ENCODE assay signal across 8 mouse cellular contexts in the genomic region with DNA sequence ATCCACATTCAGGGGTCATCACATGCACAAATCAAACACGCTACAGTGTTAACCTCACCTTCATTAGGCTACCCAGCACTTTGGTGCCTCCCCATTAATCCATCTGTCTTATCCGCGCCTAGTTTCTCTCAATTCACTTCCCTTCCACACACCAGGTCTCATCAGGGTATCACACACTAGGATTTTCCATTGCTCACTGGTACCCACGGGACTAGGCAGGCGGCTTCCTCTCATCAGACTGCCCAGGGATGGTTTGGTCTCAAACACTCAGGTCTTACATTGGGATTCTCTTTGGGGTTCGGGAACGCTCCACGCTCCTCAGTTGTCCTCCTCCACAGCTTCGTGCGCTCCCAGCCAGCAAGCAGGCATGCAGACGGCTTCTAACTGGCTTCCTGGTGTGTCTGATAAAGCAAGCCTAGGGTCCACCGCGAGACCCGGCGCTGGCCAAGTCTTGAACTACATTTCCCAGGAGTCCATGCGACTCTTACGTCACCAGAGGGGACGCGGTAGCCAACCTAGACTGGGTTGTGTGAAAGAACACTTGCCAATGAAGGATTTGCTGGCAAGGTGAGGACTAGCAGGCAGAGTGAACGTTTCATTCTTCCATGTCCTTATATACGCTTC. TPM values are rescaled to one million over a fixed set of nuclear protein-coding genes. Genes with fewer than 3 reads are reported as not detected.
DNase-seq lines count a peak whose midpoint lies in the region; ATAC-seq lines count a peak whose summit lies in the region.

A gene (minus strand): TSS at position 451 of the 624 bp plus-strand sequence.

- DNase-seq in adrenal gland, adult (ENCODE audit: inconsistent age in 2 of 2, low spot score in 1 of 2) = peak; percentile 79 to 95
- peak; percentile 97 for DNase-seq in embryo, embryonic 10.5 days (ENCODE audit: low spot score)
- peak; percentile 70 for DNase-seq in gastrocnemius, postnatal 14 days
- peak; percentile 87 to 90 for DNase-seq in left cerebral cortex, postnatal 10 days (ENCODE audit: extremely low spot score in 1 of 2, low spot score in 2 of 2)
- DNase-seq in right cerebral cortex, postnatal 36 days (ENCODE audit: low spot score in 2 of 2) = peak; percentile 84 to 87
- peak; percentile 87 for DNase-seq in yolk sac, embryonic 10.5 days (ENCODE audit: low spot score)

- ATAC-seq in inflammation-experienced regulatory T-cells, adult 6 months = peak; percentile 98
- ATAC-seq in megakaryocyte-erythroid progenitor cell, adult 5-6 weeks (replicated peaks; ENCODE audit: low FRiP score, low TSS enrichment, poor library complexity, severe bottlenecking) = peak; percentile 100

- intact Hi-C loops in gastrocnemius, postnatal 14 days (cut with DNase I; ENCODE audit: low total_unique reads) = no loop called here
- intact Hi-C loops in left cerebral cortex, postnatal 10 days (cut with DNase I) = no loop called here

RNA-seq across cellular contexts. Expression of the gene that starts here (rescaled TPM):
- total RNA-seq in gastrocnemius, postnatal 14 days (2021) = under 1 TPM; 0.27 to 0.35 TPM
- 1 to 10 TPM; 3.5 to 6.8 (median 4.8) TPM for polyA plus RNA-seq in inflammation-experienced regulatory T-cells, adult 6 months (2017; shearing (Covaris generic))
- 10 to 100 TPM; 17.0 to 24.6 TPM for total RNA-seq in left cerebral cortex, postnatal 10 days (2021)
- 4.6 TPM in 2 replicates for total RNA-seq in megakaryocyte-erythroid progenitor cell, adult 5-6 weeks (2014; fragmentation: Nextera tagmentation)
- 8.2 and 10.7 TPM in 2 replicates for total RNA-seq in megakaryocyte-erythroid progenitor cell, adult 5-6 weeks (2017)

Comparison
In these comparisons a context has a peak if more than half of its experiments do, and no peak if none do; other contexts are left out.
1. Peak in every context shown above with its lines: DNase-seq and ATAC-seq.
2. RNA of the gene that starts here (total RNA-seq): 17.0 to 24.6 TPM in left cerebral cortex, postnatal 10 days and 4.6 to 10.7 TPM in megakaryocyte-erythroid progenitor cell, adult 5-6 weeks; 0.27 to 0.35 TPM in gastrocnemius, postnatal 14 days; every median in the first group is over 4 times any median in the second.
3. Peak in DNase-seq in gastrocnemius, postnatal 14 days; RNA of the gene not detected or under 1 TPM.